Mouse (Mus musculus): Measurements from ENCODE around the gene Rbm3. TPM values are rescaled to one million over a fixed set of nuclear protein-coding genes. Genes with fewer than 3 reads are reported as not detected.
"Not testable (repeated sequence)": the region's sequence is repeated elsewhere in the genome, so short reads cannot be mapped to it uniquely, and the experiment has no call there.

Rbm3 gene
- polyA plus RNA-seq, 1 experiment from 2014 or later: 566 TPM

DNA sequence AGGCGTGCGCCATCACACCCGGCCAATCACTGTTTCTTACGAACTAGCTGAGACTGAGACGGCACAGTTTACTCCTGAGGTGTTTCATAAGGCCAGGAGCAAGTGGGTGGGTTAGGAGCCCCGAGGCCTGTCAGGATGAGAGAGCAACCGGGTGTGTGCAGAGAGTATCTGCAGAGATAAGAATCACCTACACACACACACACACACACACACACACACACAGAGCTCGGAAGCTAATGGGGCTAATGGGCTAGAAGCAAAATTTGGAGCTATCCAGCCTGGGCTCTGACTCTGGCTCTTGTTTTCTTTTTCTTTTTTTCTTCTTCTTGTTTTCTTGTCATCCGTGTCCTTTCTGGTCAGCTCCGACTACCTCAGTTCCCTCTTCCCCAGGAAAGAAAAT is 50.1 kb downstream of the Rbm3 start:
- no peak overlapping the region for H3K9ac ChIP-seq (replicated peaks; ENCODE audit: low read length)
- 74% methylated on average over 10 of the region's 10 CpGs for WGBS
- no peaks in the 10 kb centered on the region for H3K27me3 ChIP-seq (ENCODE audit: control insufficient read depth, insufficient read depth, low read length)
- H3K4me2 ChIP-seq (ENCODE audit: low read depth, low read length): no peak overlapping the region
- no peaks in the 10 kb centered on the region for H3K36me3 ChIP-seq (replicated peaks; ENCODE audit: control insufficient read depth, insufficient read depth, low read depth, low read length)
- H3K27ac ChIP-seq (replicated peaks; ENCODE audit: low read depth, low read length): no peak overlapping the region
- DNase-seq (ENCODE audit: low spot score) (no peak), ATAC-seq (replicated peaks; ENCODE audit: insufficient number of reproducible peaks, low FRiP score, low TSS enrichment, low read depth) (no peak)
- H3K4me3 ChIP-seq (ENCODE audit: low read depth, low read length): peak overlapping the region; percentile 17; the same call in 1 of the 2 replicates
- no peaks in the 10 kb centered on the region for H3K9me3 ChIP-seq (replicated peaks; ENCODE audit: control insufficient read depth, low read length)
- H3K4me1 ChIP-seq (ENCODE audit: control insufficient read depth, insufficient read depth, low read length): no peaks in the 10 kb centered on the region

DNA sequence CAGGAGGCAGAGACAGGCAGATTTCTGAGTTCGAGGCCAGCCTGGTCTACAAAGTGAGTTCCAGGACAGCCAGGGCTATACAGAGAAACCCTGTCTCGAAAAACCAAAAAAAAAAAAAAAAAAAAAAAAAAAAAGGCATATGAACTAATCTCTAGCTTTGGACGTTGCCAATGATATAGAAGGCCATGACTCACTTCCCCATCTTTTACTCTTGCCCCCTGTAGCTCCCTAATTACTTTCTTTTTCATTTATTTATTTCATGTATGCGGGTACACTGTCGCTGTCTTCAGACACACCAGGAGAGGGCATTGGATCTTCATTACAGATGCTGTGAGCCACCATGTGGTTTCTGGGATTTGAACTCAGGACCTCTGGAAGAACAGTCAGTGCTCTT is 54.7 kb downstream of the Rbm3 start:
- H3K4me3 ChIP-seq (ENCODE audit: low read depth, low read length); H3K4me1 ChIP-seq (ENCODE audit: control insufficient read depth, insufficient read depth, low read length); H3K36me3 ChIP-seq (replicated peaks; ENCODE audit: control insufficient read depth, insufficient read depth, low read depth, low read length); H3K9me3 ChIP-seq (replicated peaks; ENCODE audit: control insufficient read depth, low read length); H3K27ac ChIP-seq (replicated peaks; ENCODE audit: low read depth, low read length); H3K27me3 ChIP-seq (ENCODE audit: control insufficient read depth, insufficient read depth, low read length); DNase-seq (ENCODE audit: low spot score); H3K4me2 ChIP-seq (ENCODE audit: low read depth, low read length); H3K9ac ChIP-seq (replicated peaks; ENCODE audit: low read length); ATAC-seq (replicated peaks; ENCODE audit: insufficient number of reproducible peaks, low FRiP score, low TSS enrichment, low read depth): not testable (repeated sequence)
- 78% methylated on average over 4 of the region's 5 CpGs for WGBS

DNA sequence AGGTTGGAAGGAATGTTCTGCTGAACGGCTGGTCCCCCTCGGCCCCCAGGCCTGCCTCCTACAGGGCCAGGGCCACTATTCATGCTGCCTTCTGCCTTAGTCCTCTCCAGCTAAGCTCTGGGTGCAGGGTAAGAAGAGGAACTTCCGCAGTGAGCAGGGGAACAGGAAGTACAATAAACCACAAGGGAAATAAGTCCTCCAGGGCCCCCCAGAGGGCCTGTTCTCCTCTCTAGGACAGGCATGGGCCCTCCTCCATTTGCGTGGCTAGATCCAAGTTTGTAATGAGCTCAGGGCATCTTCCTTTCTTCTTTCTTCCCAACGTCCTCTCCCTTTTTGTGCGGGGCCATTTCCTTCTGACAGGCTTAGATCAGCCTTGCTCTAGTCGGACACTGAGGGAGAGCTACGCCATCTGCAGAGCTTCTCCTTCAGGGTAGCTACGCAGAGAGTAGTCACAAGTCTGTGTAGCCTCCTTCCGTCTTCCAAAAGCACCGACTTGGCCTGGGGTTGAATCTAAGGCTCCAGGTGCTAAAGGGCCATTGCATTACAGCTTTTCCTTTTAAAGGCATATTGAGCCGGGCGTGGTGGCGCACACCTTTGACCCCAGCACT is 55.2 kb downstream of the Rbm3 start, which contains the start of gene Was:
Was (minus strand) TSS at position 153 of the 608 bp plus-strand sequence.
- H3K36me3 ChIP-seq (replicated peaks; ENCODE audit: control insufficient read depth, insufficient read depth, low read depth, low read length): no peaks in the 10 kb centered on the region
- H3K9me3 ChIP-seq (replicated peaks; ENCODE audit: control insufficient read depth, low read length): no peaks in the 10 kb centered on the region
- H3K4me3 ChIP-seq (ENCODE audit: low read depth, low read length): no peak within 1 kb of the TSS
- no peak within 1 kb of the TSS for H3K4me2 ChIP-seq (ENCODE audit: low read depth, low read length)
- 87% methylated on average over 14 of the region's 14 CpGs for WGBS
- no peak within 1 kb of the TSS for H3K27ac ChIP-seq (replicated peaks; ENCODE audit: low read depth, low read length)
- ATAC-seq (replicated peaks; ENCODE audit: insufficient number of reproducible peaks, low FRiP score, low TSS enrichment, low read depth) (no peak), DNase-seq (ENCODE audit: low spot score) (no peak)
- no peak within 1 kb of the TSS for H3K9ac ChIP-seq (replicated peaks; ENCODE audit: low read length)
- no peaks in the 10 kb centered on the region for H3K27me3 ChIP-seq (ENCODE audit: control insufficient read depth, insufficient read depth, low read length)
- no peaks in the 10 kb centered on the region for H3K4me1 ChIP-seq (ENCODE audit: control insufficient read depth, insufficient read depth, low read length)

DNA sequence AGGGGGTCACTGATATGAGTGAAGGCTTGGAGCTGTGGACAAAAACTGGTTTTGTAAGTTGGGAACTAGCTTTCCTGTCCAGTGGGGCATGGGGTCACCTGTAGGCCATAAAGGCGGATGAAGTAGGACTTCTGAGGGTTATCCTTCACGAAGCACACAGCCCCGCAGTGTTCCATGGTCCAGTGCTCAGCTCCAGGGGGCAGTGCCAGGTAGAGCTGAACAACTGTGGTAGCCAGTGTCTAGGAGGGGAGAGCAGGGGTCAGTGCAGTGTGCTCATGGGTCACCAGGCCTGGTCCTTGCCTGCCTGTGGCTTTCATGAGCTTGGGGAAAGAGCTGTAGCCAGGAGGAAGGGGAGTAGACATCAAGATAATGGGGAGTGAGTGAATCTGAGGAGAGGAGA is 55.9 kb downstream of the Rbm3 start:
- no peak overlapping the region for H3K9ac ChIP-seq (replicated peaks; ENCODE audit: low read length)
- H3K27ac ChIP-seq (replicated peaks; ENCODE audit: low read depth, low read length): no peak overlapping the region
- H3K9me3 ChIP-seq (replicated peaks; ENCODE audit: control insufficient read depth, low read length): no peaks in the 10 kb centered on the region
- H3K4me3 ChIP-seq (ENCODE audit: low read depth, low read length): no peak overlapping the region
- no peaks in the 10 kb centered on the region for H3K36me3 ChIP-seq (replicated peaks; ENCODE audit: control insufficient read depth, insufficient read depth, low read depth, low read length)
- no peak for DNase-seq (ENCODE audit: low spot score)
- no peak overlapping the region for H3K4me2 ChIP-seq (ENCODE audit: low read depth, low read length)
- no peaks in the 10 kb centered on the region for H3K27me3 ChIP-seq (ENCODE audit: control insufficient read depth, insufficient read depth, low read length)
- 75% methylated on average over 3 of the region's 3 CpGs for WGBS
- no peak for ATAC-seq (replicated peaks; ENCODE audit: insufficient number of reproducible peaks, low FRiP score, low TSS enrichment, low read depth)
- no peaks in the 10 kb centered on the region for H3K4me1 ChIP-seq (ENCODE audit: control insufficient read depth, insufficient read depth, low read length)

Other genes with a start within 250 kb of the Rbm3 start
- gene Pqbp1, start 246.6 kb downstream of the Rbm3 start, polyA plus RNA-seq (2014; fragmentation: Nextera tagmentation; extraction: Ambion mirVana): 146 and 149 TPM in 2 replicates
- gene Timm17b, start 246.5 kb downstream of the Rbm3 start, polyA plus RNA-seq (2014; fragmentation: Nextera tagmentation; extraction: Ambion mirVana): 162 and 172 TPM in 2 replicates
- gene Gm10491, start 238.0 kb downstream of the Rbm3 start, polyA plus RNA-seq (2014; fragmentation: Nextera tagmentation; extraction: Ambion mirVana): not detected in 2 replicates
- gene Gm10490, start 236.3 kb downstream of the Rbm3 start, polyA plus RNA-seq (2014; fragmentation: Nextera tagmentation; extraction: Ambion mirVana): not detected in 2 replicates
- 4.9 and 5.3 TPM in 2 replicates for gene Pcsk1n, start 226.1 kb downstream of the Rbm3 start, polyA plus RNA-seq (2014; fragmentation: Nextera tagmentation; extraction: Ambion mirVana)
- not detected in 2 replicates for gene Eras, start 217.3 kb downstream of the Rbm3 start, polyA plus RNA-seq (2014; fragmentation: Nextera tagmentation; extraction: Ambion mirVana)
- 38.0 and 43.9 TPM in 2 replicates for gene Hdac6, start 198.0 kb downstream of the Rbm3 start, polyA plus RNA-seq (2014; fragmentation: Nextera tagmentation; extraction: Ambion mirVana)
- 4.0 and 5.0 TPM in 2 replicates for gene Gata1, start 167.8 kb downstream of the Rbm3 start, polyA plus RNA-seq (2014; fragmentation: Nextera tagmentation; extraction: Ambion mirVana)
- gene Glod5, start 127.4 kb downstream of the Rbm3 start, polyA plus RNA-seq (2014; fragmentation: Nextera tagmentation; extraction: Ambion mirVana): not detected in 2 replicates
- 86.7 and 88.3 TPM in 2 replicates for gene Suv39h1, start 71.1 kb downstream of the Rbm3 start, polyA plus RNA-seq (2014; fragmentation: Nextera tagmentation; extraction: Ambion mirVana)
- 0.42 and 0.48 TPM in 2 replicates for gene Was, start 55.4 kb downstream of the Rbm3 start, polyA plus RNA-seq (2014; fragmentation: Nextera tagmentation; extraction: Ambion mirVana)
- gene Wdr13, start 13.0 kb downstream of the Rbm3 start, polyA plus RNA-seq (2014; fragmentation: Nextera tagmentation; extraction: Ambion mirVana): 15.1 and 15.9 TPM in 2 replicates
- gene Tbc1d25, start 30.3 kb upstream of the Rbm3 start, polyA plus RNA-seq (2014; fragmentation: Nextera tagmentation; extraction: Ambion mirVana): 11.3 and 14.1 TPM in 2 replicates
- 33.2 and 37.0 TPM in 2 replicates for gene Ebp, start 47.6 kb upstream of the Rbm3 start, polyA plus RNA-seq (2014; fragmentation: Nextera tagmentation; extraction: Ambion mirVana)
- 10.2 and 14.2 TPM in 2 replicates for gene Porcn, start 60.6 kb upstream of the Rbm3 start, polyA plus RNA-seq (2014; fragmentation: Nextera tagmentation; extraction: Ambion mirVana)
- gene Ftsj1, start 106.5 kb upstream of the Rbm3 start, polyA plus RNA-seq (2014; fragmentation: Nextera tagmentation; extraction: Ambion mirVana): 46.2 and 49.1 TPM in 2 replicates
- gene Slc38a5, start 125.3 kb upstream of the Rbm3 start, polyA plus RNA-seq (2014; fragmentation: Nextera tagmentation; extraction: Ambion mirVana): 3.9 and 4.8 TPM in 2 replicates
- not detected in 2 replicates for gene Ssxb10, start 181.5 kb upstream of the Rbm3 start, polyA plus RNA-seq (2014; fragmentation: Nextera tagmentation; extraction: Ambion mirVana)
- not detected in 2 replicates for gene Ssxb9, start 221.1 kb upstream of the Rbm3 start, polyA plus RNA-seq (2014; fragmentation: Nextera tagmentation; extraction: Ambion mirVana)